Mouse (Mus musculus) midbrain, embryonic 14.5 days (tissue): ENCODE data around the gene Gm20605. TPM values are rescaled to one million over a fixed set of nuclear protein-coding genes. Genes with fewer than 3 reads are reported as not detected.

Experiments
- ATAC-seq: fragments of 200-750 bp; cut with Nextera tagmentation; 2 replicates; pipeline ENCODE4 v1.8.0; 2017; ENCODE audit warnings: moderate number of reproducible peaks, moderate library complexity; ENCODE audit not compliant: low FRiP score, low TSS enrichment
- DNase-seq: peaks from one replicate; pipeline ENCODE4 v3.0.0-alpha.2; 2015
- H3K27ac ChIP-seq: fragments of 300-500 bp; sonication (generic); replicated peaks from 2 replicates; pipeline ENCODE4 v1.5.1; 2014; ENCODE audit warnings: mild to moderate bottlenecking, low read depth, low read length, moderate library complexity
- H3K27me3 ChIP-seq: fragments of 300-500 bp; sonication (generic); 2 replicates; pipeline ENCODE4 v1.6.1; 2014; ENCODE audit warnings: low read length, control low read depth, mixed read lengths; ENCODE audit not compliant: control insufficient read depth, insufficient read depth
- H3K36me3 ChIP-seq: fragments of 300-500 bp; sonication (generic); 2 replicates; pipeline ENCODE4 v1.6.1; 2014; ENCODE audit warnings: low read length, control low read depth; ENCODE audit not compliant: control insufficient read depth, insufficient read depth
- H3K4me1 ChIP-seq: fragments of 300-500 bp; sonication (generic); 2 replicates; pipeline ENCODE4 v1.6.1; 2014; ENCODE audit warnings: mild to moderate bottlenecking, antibody characterized with exemption, low read length, control low read depth; ENCODE audit not compliant: control insufficient read depth, insufficient read depth
- H3K4me2 ChIP-seq: fragments of 300-500 bp; sonication (generic); 2 replicates; pipeline ENCODE4 v1.6.1; 2014; ENCODE audit warnings: mild to moderate bottlenecking, low read length, moderate library complexity
- H3K4me3 ChIP-seq: fragments of 300-500 bp; sonication (generic); replicated peaks from 2 replicates; pipeline ENCODE4 v1.5.1; 2014; ENCODE audit warnings: low read depth, low read length
- H3K9ac ChIP-seq: fragments of 300-500 bp; sonication (generic); replicated peaks from 2 replicates; pipeline ENCODE4 v1.6.1; 2014; ENCODE audit warnings: mild to moderate bottlenecking, low read length, moderate library complexity
- H3K9me3 ChIP-seq: fragments of 300-500 bp; sonication (generic); 2 replicates; pipeline ENCODE4 v1.6.1; 2016; ENCODE audit warnings: low read length, control low read depth, mixed read lengths; ENCODE audit not compliant: control insufficient read depth
- WGBS: fragments of 180-500 bp; shearing (Covaris S2); extraction: QIAGEN DNeasy Blood & Tissue Kit; methylation state at CpG from one replicate; pipeline ENCODE4 v1.1.7; 2014; 5-methylcytosine and 5-hydroxymethylcytosine counted together
- polyA plus RNA-seq: library from polyadenylated mRNA; unstranded; fragments of >200 nt; fragmentation: Nextera tagmentation; extraction: Ambion mirVana; gene quantifications from 2 replicates; pipeline ENCODE4 v1.2.1, GENCODE M21; 2014

Gm20605 gene
- polyA plus RNA-seq, 1 experiment from 2014 or later, result 6.0 TPM

- no peaks in the 10 kb centered on the region for H3K9me3 ChIP-seq
- H3K4me2 ChIP-seq, result no peak overlapping the region
- WGBS, result 98% methylated on average over 6 of the region's 6 CpGs
- no peaks in the 10 kb centered on the region for H3K27me3 ChIP-seq
- no peak overlapping the region for H3K27ac ChIP-seq
- ATAC-seq (no peak), DNase-seq (no peak)
- no peak overlapping the region for H3K9ac ChIP-seq
- peaks cover 10% of the 10 kb centered on the region for H3K36me3 ChIP-seq
- no peak overlapping the region for H3K4me3 ChIP-seq
- H3K4me1 ChIP-seq, result peaks cover 11% of the 10 kb centered on the region
These were observed 31.4 kb upstream of the Gm20605 start for GRCm38 (mm10) chr5:137597625-137598024.

- peaks cover 10% of the 10 kb centered on the region for H3K36me3 ChIP-seq
These were observed 30.7 kb upstream of the Gm20605 start for GRCm38 (mm10) chr5:137598100-137598826.

DNA sequence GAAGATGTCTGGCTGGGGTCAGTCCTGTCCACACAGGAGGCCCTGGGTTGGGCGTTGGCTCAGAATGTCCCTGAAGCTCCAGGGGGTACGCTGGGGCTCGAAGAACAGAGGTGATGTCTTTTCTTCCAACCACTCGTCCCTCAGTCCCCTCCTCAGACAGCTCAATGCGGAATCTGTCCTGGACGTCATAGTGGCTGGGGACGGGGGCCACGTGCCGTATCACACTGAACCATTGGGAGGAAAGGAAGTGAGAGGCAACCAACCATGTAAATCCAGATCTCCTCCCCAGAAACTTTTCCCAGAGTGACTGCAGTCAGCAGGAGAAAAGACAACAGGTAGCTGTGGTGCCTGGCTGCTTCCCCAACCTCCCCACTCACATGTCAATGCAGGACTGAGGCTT, 29.4 kb upstream of the Gm20605 start:
- H3K9me3 ChIP-seq, result no peaks in the 10 kb centered on the region
- DNase-seq (no peak), ATAC-seq (no peak)
- 50% methylated on average over 9 of the region's 9 CpGs for WGBS
- H3K27me3 ChIP-seq, result no peaks in the 10 kb centered on the region
- H3K36me3 ChIP-seq, result peaks cover 10% of the 10 kb centered on the region
- H3K27ac ChIP-seq, result no peak overlapping the region
- peaks cover 11% of the 10 kb centered on the region for H3K4me1 ChIP-seq
- peak overlapping the region; percentile 72 for H3K4me3 ChIP-seq
- peak overlapping the region; percentile 67 for H3K9ac ChIP-seq
- peak overlapping the region; percentile 68 for H3K4me2 ChIP-seq

More at GRCm38 (mm10) chr5:137598100-137598826, 30.7 kb upstream of the Gm20605 start:
- no peak for DNase-seq
- ATAC-seq, result no peak
- H3K4me2 ChIP-seq, result no peak overlapping the region
- H3K4me1 ChIP-seq, result peaks cover 11% of the 10 kb centered on the region
- no peak overlapping the region for H3K9ac ChIP-seq
- no peak overlapping the region for H3K4me3 ChIP-seq
- WGBS, result 85% methylated on average over 2 of the region's 2 CpGs
- no peaks in the 10 kb centered on the region for H3K27me3 ChIP-seq
- H3K27ac ChIP-seq, result no peak overlapping the region
- no peaks in the 10 kb centered on the region for H3K9me3 ChIP-seq

DNA sequence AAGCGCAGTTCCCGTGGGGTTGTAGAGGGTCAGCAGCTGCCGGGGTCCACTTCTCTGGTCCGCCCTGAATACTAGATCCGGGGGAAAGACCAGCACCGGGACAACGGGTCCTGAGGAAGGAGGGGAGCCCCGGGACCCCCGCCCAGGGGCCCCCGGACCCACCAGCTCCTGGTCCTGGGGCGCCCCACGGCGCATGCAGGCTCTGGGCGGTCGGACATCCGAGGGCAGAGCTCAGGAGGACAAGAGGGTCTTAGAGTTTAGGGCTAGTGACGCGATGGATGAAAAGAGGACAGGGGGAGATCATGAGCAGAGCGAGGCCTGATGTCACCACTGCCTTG, 28.7 kb upstream of the Gm20605 start:
- H3K4me3 ChIP-seq, result peak overlapping the region; percentile 72
- peak overlapping the region; percentile 63 for H3K27ac ChIP-seq
- DNase-seq (no peak), ATAC-seq (peak; percentile 72; the same call in 1 of the 2 replicates)
- H3K27me3 ChIP-seq, result no peaks in the 10 kb centered on the region
- WGBS, result 2% methylated on average over 19 of the region's 19 CpGs
- H3K9ac ChIP-seq, result peak overlapping the region; percentile 67
- H3K4me1 ChIP-seq, result peaks cover 11% of the 10 kb centered on the region
- H3K9me3 ChIP-seq, result no peaks in the 10 kb centered on the region
- peak overlapping the region; percentile 68 for H3K4me2 ChIP-seq
- peaks cover 10% of the 10 kb centered on the region for H3K36me3 ChIP-seq

DNA sequence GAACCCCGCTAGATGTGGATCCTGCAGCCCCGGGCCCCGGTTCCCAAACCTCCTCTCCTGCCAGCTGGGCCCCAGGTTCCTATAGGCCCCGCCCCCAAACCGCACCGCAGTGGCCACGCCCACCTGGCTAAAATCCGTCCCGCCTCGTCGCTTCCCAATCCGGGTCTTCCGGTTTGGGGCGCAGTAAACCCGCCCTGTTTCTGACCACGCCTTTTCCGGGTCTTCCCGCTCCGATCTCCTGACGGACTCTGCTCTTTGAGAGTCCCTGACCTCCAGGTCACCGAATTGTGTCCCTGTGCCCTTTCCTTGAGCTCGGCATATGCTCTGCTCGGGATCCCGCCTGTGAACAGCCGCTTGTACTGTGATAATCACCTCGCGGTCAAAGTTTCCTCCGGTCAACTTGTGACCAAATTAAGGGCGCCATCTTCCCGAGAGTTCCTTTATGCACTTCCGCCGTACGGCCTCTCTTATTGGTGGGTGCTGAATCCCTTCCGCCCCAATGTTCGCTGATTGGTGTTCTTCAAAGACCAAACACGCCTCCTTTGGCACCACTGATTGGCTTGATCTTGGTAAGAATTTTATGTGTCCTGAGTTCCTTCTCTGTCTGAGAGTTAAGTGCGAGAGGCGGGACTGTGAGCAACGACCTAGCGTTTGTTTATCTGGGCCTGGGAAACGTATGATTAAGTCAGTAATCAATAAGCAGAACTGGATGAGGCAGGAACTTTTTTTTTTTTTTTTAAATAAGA, 28.2 kb upstream of the Gm20605 start, which contains the start of gene Mospd3:
Gene Mospd3, minus strand, starts transcription at position 440 of the 746 bp plus-strand sequence.
- H3K9me3 ChIP-seq, result no peaks in the 10 kb centered on the region
- H3K36me3 ChIP-seq, result peaks cover 10% of the 10 kb centered on the region
- ATAC-seq, result peak; percentile 93
- H3K4me2 ChIP-seq, result peak within 1 kb of the TSS; percentile 68
- peaks cover 11% of the 10 kb centered on the region for H3K4me1 ChIP-seq
- WGBS, result under 1% methylated on average over 41 of the region's 41 CpGs
- H3K4me3 ChIP-seq, result peak within 1 kb of the TSS; percentile 72
- H3K27ac ChIP-seq, result peak within 1 kb of the TSS; percentile 63
- DNase-seq, result peak; percentile 97
- peak within 1 kb of the TSS; percentile 67 for H3K9ac ChIP-seq
- no peaks in the 10 kb centered on the region for H3K27me3 ChIP-seq

DNA sequence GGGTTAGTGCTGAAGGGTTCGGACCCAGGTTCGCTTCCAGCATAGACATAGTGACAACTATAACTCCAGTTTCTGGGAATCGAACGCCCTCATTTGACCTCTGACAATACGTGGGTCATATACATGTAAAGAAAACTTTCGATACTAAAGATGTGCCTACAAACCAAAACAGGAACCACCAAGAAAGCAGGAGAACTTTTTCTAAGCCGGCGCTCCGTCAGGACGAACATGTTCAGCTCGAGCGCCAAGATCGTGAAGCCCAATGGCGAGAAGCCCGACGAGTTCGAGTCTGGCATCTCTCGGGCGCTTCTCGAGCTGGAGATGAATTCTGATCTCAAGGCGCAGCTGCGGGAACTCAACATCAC, 27.6 kb upstream of the Gm20605 start:
- Histone ChIP-seq H3K4me2 (peak overlapping the region; percentile 55), H3K9ac (no peak overlapping the region; the same call in 1 of the 2 replicates), H3K4me3 (peak overlapping the region; percentile 72), H3K27me3 (no peaks in the 10 kb centered on the region), H3K4me1 (peaks cover 11% of the 10 kb centered on the region), H3K36me3 (peaks cover 10% of the 10 kb centered on the region), H3K9me3 (no peaks in the 10 kb centered on the region), H3K27ac (no peak overlapping the region)
- DNase-seq (no peak), ATAC-seq (no peak)
- under 1% methylated on average over 22 of the region's 22 CpGs for WGBS

GRCm38 (mm10) chr5:137607860-137608653, 20.9 kb upstream of the Gm20605 start:
- peaks cover 19% of the 10 kb centered on the region; the same call in 1 of the 2 replicates for H3K4me1 ChIP-seq
- no peak overlapping the region for H3K9ac ChIP-seq
- H3K27ac ChIP-seq, result no peak overlapping the region
- H3K27me3 ChIP-seq, result peaks cover 13% of the 10 kb centered on the region; the same call in 1 of the 2 replicates
- H3K4me3 ChIP-seq, result no peak overlapping the region
- H3K9me3 ChIP-seq, result no peaks in the 10 kb centered on the region
- WGBS, result 11% methylated on average over 26 of the region's 26 CpGs
- DNase-seq, result no peak
- H3K4me2 ChIP-seq, result peak overlapping the region; percentile 27
- ATAC-seq, result no peak
- no peaks in the 10 kb centered on the region for H3K36me3 ChIP-seq

DNA sequence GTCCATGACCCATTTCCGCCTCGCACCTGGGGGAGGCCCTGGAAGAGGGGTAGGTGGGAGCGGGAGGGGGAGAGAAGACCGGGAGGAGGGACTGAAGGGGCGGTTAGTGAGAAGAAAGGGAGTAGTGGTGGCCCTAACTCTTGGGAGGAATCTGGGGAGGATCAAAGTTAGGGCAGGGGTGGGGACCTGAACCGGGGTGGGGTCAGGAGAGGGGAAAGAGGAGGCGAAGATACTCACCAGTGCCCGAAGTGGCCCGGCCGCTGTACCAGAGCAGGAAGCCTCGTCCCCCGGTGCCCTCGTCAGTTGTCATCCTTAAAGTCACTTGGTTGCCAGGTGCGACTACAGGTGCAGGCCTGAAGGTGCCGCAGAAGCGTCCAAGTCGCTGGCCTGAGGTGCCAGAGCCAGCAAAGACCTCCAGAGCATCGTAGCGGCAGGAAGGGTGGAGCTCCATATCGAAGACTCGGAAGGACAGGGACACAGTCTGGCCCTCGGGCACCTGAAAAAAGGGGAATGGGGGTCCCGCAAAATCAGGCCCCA, 20.3 kb upstream of the Gm20605 start:
- no peak for ATAC-seq
- WGBS, result 19% methylated on average over 23 of the region's 23 CpGs
- peaks cover 19% of the 10 kb centered on the region; the same call in 1 of the 2 replicates for H3K4me1 ChIP-seq
- H3K4me3 ChIP-seq, result no peak overlapping the region
- DNase-seq, result no peak
- no peaks in the 10 kb centered on the region for H3K36me3 ChIP-seq
- H3K9ac ChIP-seq, result no peak overlapping the region
- H3K9me3 ChIP-seq, result no peaks in the 10 kb centered on the region
- peaks cover 13% of the 10 kb centered on the region; the same call in 1 of the 2 replicates for H3K27me3 ChIP-seq
- H3K27ac ChIP-seq, result no peak overlapping the region
- peak overlapping the region; percentile 27 for H3K4me2 ChIP-seq
